Mouse (Mus musculus) large intestine, adult 2 months (tissue): Measurements from ENCODE around the gene Aqp11. TPM values are rescaled to one million over a fixed set of nuclear protein-coding genes. Genes with fewer than 3 reads are reported as not detected.

ENCODE experiments used
- DNase-seq: peaks from one replicate; pipeline ENCODE4 v3.0.0-alpha.2; 2012; ENCODE audit warnings: low read depth, low spot score
- WGBS: fragments of 180-500 bp; shearing (Covaris S2); methylation state at CpG from one replicate; pipeline ENCODE4 v1.1.7; 2018; 5-methylcytosine and 5-hydroxymethylcytosine counted together
- polyA plus RNA-seq: library from polyadenylated mRNA; depleted of rRNA; stranded (reverse); fragments of >200 nt; gene quantifications from 2 replicates; pipeline ENCODE4 v1.2.3, GENCODE M21; 2012; rRNA removed

Aqp11 gene
- 32.6 and 75.7 TPM in 2 replicates for polyA plus RNA-seq

GRCm38 (mm10) chr7:97737638-97738456, at the start of gene Aqp11:
Gene Aqp11, minus strand, starts transcription at chr7:97738289.
- DNase-seq, result peak; percentile 76
- under 1% methylated on average over 58 of the region's 64 CpGs for WGBS

- no peak for DNase-seq
- WGBS, result 75% methylated on average over 5 of the region's 5 CpGs
Observed at GRCm38 (mm10) chr7:97783523-97783922, 45.4 kb upstream of the Aqp11 start.

GRCm38 (mm10) chr7:97781496-97781895, 43.4 kb upstream of the Aqp11 start:
- 80% methylated on average over 8 of the region's 8 CpGs for WGBS
- DNase-seq, result no peak

- 12% methylated on average over 1 of the region's 1 CpGs for WGBS
Observed at GRCm38 (mm10) chr7:97780815-97781214, 42.7 kb upstream of the Aqp11 start.

GRCm38 (mm10) chr7:97780222-97780621, 42.1 kb upstream of the Aqp11 start:
- no peak for DNase-seq
- 67% methylated on average over 1 of the region's 1 CpGs for WGBS

More at GRCm38 (mm10) chr7:97780815-97781214, 42.7 kb upstream of the Aqp11 start:
- DNase-seq, result no peak

- DNase-seq, result no peak
- WGBS, result 88% methylated on average over 4 of the region's 4 CpGs
Observed at GRCm38 (mm10) chr7:97777191-97777590, 39.1 kb upstream of the Aqp11 start.

GRCm38 (mm10) chr7:97775923-97776322, 37.8 kb upstream of the Aqp11 start:
- 63% methylated on average over 2 of the region's 2 CpGs for WGBS
- no peak for DNase-seq

GRCm38 (mm10) chr7:97775380-97775779, 37.3 kb upstream of the Aqp11 start:
- no peak for DNase-seq
- 67% methylated on average over 3 of the region's 3 CpGs for WGBS

GRCm38 (mm10) chr7:97770841-97771620, 32.9 kb upstream of the Aqp11 start:
- no peak for DNase-seq
- 35% methylated on average over 6 of the region's 6 CpGs for WGBS

- WGBS, result 45% methylated on average over 4 of the region's 4 CpGs
Observed at GRCm38 (mm10) chr7:97769020-97769419, 30.9 kb upstream of the Aqp11 start.

GRCm38 (mm10) chr7:97767841-97768240, 29.8 kb upstream of the Aqp11 start:
- 65% methylated on average over 8 of the region's 8 CpGs for WGBS
- no peak for DNase-seq

More at GRCm38 (mm10) chr7:97769020-97769419, 30.9 kb upstream of the Aqp11 start:
- DNase-seq, result no peak

- no peak for DNase-seq
- WGBS, result 32% methylated on average over 9 of the region's 9 CpGs
Observed at GRCm38 (mm10) chr7:97766406-97767166, 28.5 kb upstream of the Aqp11 start.

- no peak for DNase-seq
- 37% methylated on average over 5 of the region's 5 CpGs for WGBS
Observed at GRCm38 (mm10) chr7:97765963-97766347, 27.9 kb upstream of the Aqp11 start.

- DNase-seq, result no peak
- 65% methylated on average over 21 of the region's 21 CpGs for WGBS
Observed at GRCm38 (mm10) chr7:97765181-97765962, 27.3 kb upstream of the Aqp11 start.

- 79% methylated on average over 11 of the region's 11 CpGs for WGBS
- no peak for DNase-seq
Observed at GRCm38 (mm10) chr7:97764591-97764990, 26.5 kb upstream of the Aqp11 start.

- no peak for DNase-seq
Observed at GRCm38 (mm10) chr7:97756967-97757881, 19.1 kb upstream of the Aqp11 start.

GRCm38 (mm10) chr7:97749207-97750190, 11.4 kb upstream of the Aqp11 start:
- DNase-seq, result peak; percentile 40
- WGBS, result 13% methylated on average over 19 of the region's 19 CpGs

More at GRCm38 (mm10) chr7:97756967-97757881, 19.1 kb upstream of the Aqp11 start:
- 31% methylated on average over 18 of the region's 18 CpGs for WGBS
